Mouse (Mus musculus): ENCODE data around the gene Cd2. TPM values are rescaled to one million over a fixed set of nuclear protein-coding genes. Genes with fewer than 3 reads are reported as not detected.

The Cd2 gene
- total RNA-seq (2023; ENCODE audit: inconsistent age) = 511 to 631 TPM (median 576 TPM) in 4 replicates

DNA sequence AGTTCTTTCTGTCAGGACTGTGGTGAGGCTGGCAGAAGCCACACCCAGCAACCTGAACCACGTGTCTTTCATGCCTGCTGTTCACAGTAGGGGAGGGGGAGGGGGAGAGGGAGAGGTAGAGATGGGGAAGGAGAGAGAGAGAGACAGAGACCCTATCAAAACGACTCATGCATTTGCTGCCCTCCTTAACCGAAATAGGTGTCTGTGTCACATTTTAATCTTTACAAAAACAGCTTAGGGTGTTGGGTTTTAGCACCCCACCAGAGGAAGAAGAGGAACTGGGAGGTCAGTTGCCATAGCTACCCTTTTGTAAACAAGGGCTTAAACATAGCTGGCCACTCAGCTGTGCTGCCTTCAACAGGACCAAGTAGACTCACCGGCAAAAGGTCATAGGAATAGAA is at the start of gene Cd2:
TSS of gene Cd2 (minus strand) at position 29 of the 401 bp plus-strand sequence.

Other genes with a start within 250 kb of the Cd2 start
- gene Ptgfrn, start 177.7 kb downstream of the Cd2 start, total RNA-seq (2023; ENCODE audit: inconsistent age) = 0.10 to 0.30 TPM (median 0.12 TPM) in 3 of 4 replicates, not detected in the other
- gene Igsf3, start 89.1 kb upstream of the Cd2 start, total RNA-seq (2023; ENCODE audit: inconsistent age) = 0.13 to 0.61 TPM (median 0.26 TPM) in 4 replicates

Data from B cell, adult (primary cell).